Mouse (Mus musculus) kidney, postnatal 4 days (tissue): ENCODE data around the gene Psma5.

ENCODE experiments used
- DNase-seq, 2 experiments: peaks; one replicate each; pipeline ENCODE4 v3.0.0; 2021; ENCODE audit warnings: mixed read lengths in 2 of 2

The Psma5 gene

GRCm38 (mm10) chr3:108282401-108283240 is 25.9 kb downstream of the Psma5 start:
- no peak for DNase-seq

GRCm38 (mm10) chr3:108283241-108283561 is 26.5 kb downstream of the Psma5 start:
- no peak for DNase-seq

GRCm38 (mm10) chr3:108283781-108284601 is 27.3 kb downstream of the Psma5 start, which contains the start of gene Sort1:
Gene Sort1, plus strand, starts transcription at chr3:108284082.
- DNase-seq = peak; percentile 89 to 94

- no peak for DNase-seq
These were observed 28.5 kb downstream of the Psma5 start for GRCm38 (mm10) chr3:108285078-108285711.

GRCm38 (mm10) chr3:108286671-108287439 is 30.1 kb downstream of the Psma5 start:
- DNase-seq = no peak

- DNase-seq = peak in 1 of 2 experiments; percentile 47
These were observed 31.4 kb downstream of the Psma5 start for GRCm38 (mm10) chr3:108287811-108288805.

GRCm38 (mm10) chr3:108289311-108290130 is 32.8 kb downstream of the Psma5 start:
- DNase-seq = no peak

GRCm38 (mm10) chr3:108291036-108291799 is 34.5 kb downstream of the Psma5 start:
- peak in 1 of 2 experiments; percentile 45 for DNase-seq

- no peak for DNase-seq
These were observed 37.7 kb downstream of the Psma5 start for GRCm38 (mm10) chr3:108294398-108294797.

- peak in 1 of 2 experiments; percentile 40 for DNase-seq
These were observed 38.9 kb downstream of the Psma5 start for GRCm38 (mm10) chr3:108295379-108296219.

- peak; percentile 68 to 78 for DNase-seq
These were observed 39.7 kb downstream of the Psma5 start for GRCm38 (mm10) chr3:108296220-108297049.

- DNase-seq = no peak
These were observed 40.3 kb downstream of the Psma5 start for GRCm38 (mm10) chr3:108297050-108297419.

GRCm38 (mm10) chr3:108297603-108298553 is 41.2 kb downstream of the Psma5 start:
- DNase-seq = no peak

- DNase-seq = no peak
These were observed 43.8 kb downstream of the Psma5 start for GRCm38 (mm10) chr3:108300455-108301030.

- DNase-seq = no peak
These were observed 47.0 kb downstream of the Psma5 start for GRCm38 (mm10) chr3:108303683-108304082.

GRCm38 (mm10) chr3:108304747-108305146 is 48.0 kb downstream of the Psma5 start:
- no peak for DNase-seq
